Mouse (Mus musculus): ENCODE results near the gene Csf2.
"Not testable (repeated sequence)": the region's sequence is repeated elsewhere in the genome, so short reads cannot be mapped to it uniquely, and the experiment has no call there.

The Csf2 gene

GRCm38 (mm10) chr11:54248940-54249717 is at the start of gene Csf2:
TSS of gene Csf2 (minus strand) at chr11:54249667.
- no peak for DNase-seq

GRCm38 (mm10) chr11:54298777-54299176 is 49.3 kb upstream of the Csf2 start:
- no peak for DNase-seq

- not testable (repeated sequence) for DNase-seq
These were observed 48.0 kb upstream of the Csf2 start for GRCm38 (mm10) chr11:54297471-54297870.

- no peak for DNase-seq
These were observed 47.3 kb upstream of the Csf2 start for GRCm38 (mm10) chr11:54296734-54297133.

GRCm38 (mm10) chr11:54295971-54296370 is 46.5 kb upstream of the Csf2 start:
- no peak for DNase-seq

GRCm38 (mm10) chr11:54293980-54294807 is 44.7 kb upstream of the Csf2 start:
- no peak for DNase-seq

GRCm38 (mm10) chr11:54292163-54292562 is 42.7 kb upstream of the Csf2 start:
- DNase-seq = no peak

GRCm38 (mm10) chr11:54287821-54288453 is 38.5 kb upstream of the Csf2 start:
- DNase-seq = no peak

GRCm38 (mm10) chr11:54271437-54271949 is 22.0 kb upstream of the Csf2 start:
- DNase-seq = no peak

- no peak for DNase-seq
These were observed 19.9 kb upstream of the Csf2 start for GRCm38 (mm10) chr11:54269191-54269896.

- no peak for DNase-seq
These were observed 17.7 kb upstream of the Csf2 start, which contains the start of gene Il3 for GRCm38 (mm10) chr11:54267177-54267576. TSS of gene Il3 (minus strand) at chr11:54267277.

GRCm38 (mm10) chr11:54264542-54264941 is 15.1 kb upstream of the Csf2 start:
- peak; percentile 79 for DNase-seq

- DNase-seq = no peak
These were observed 14.1 kb upstream of the Csf2 start for GRCm38 (mm10) chr11:54263405-54264031.

- DNase-seq = peak; percentile 85
These were observed 7.3 kb upstream of the Csf2 start for GRCm38 (mm10) chr11:54256624-54257376.

GRCm38 (mm10) chr11:54254114-54254513 is 4.6 kb upstream of the Csf2 start:
- DNase-seq = no peak

GRCm38 (mm10) chr11:54250575-54250974 is 1.1 kb upstream of the Csf2 start:
- peak; percentile 44 for DNase-seq

- DNase-seq = peak; percentile 44
These were observed 281 bp upstream of the Csf2 start for GRCm38 (mm10) chr11:54249748-54250147.

- DNase-seq = peak; percentile 29
These were observed 2.1 kb downstream of the Csf2 start for GRCm38 (mm10) chr11:54247251-54247950.

- no peak for DNase-seq
These were observed 5.0 kb downstream of the Csf2 start for GRCm38 (mm10) chr11:54244465-54244864.

GRCm38 (mm10) chr11:54242494-54242893 is 7.0 kb downstream of the Csf2 start:
- DNase-seq = no peak

- peak; percentile 71 for DNase-seq
These were observed 12.5 kb downstream of the Csf2 start for GRCm38 (mm10) chr11:54236939-54237338.

All from lung, postnatal 14 days (tissue).